Mouse (Mus musculus) liver, embryonic 14.5 days (tissue): ENCODE data around the gene Adcyap1r1.

Experiments
- CTCF ChIP-seq: IDR thresholded peaks from 2 replicates; pipeline ENCODE4 v1.5.1; 2016; ENCODE audit warnings: antibody characterized with exemption, low read depth, control low read depth
- EP300 ChIP-seq: IDR thresholded peaks from 2 replicates; pipeline ENCODE4 v1.6.1; 2016; ENCODE audit warnings: antibody characterized with exemption, low read depth

- no peak for TF ChIP-seq CTCF
- no peak for TF ChIP-seq EP300
Measured at GRCm38 (mm10) chr6:55453548-55453947, 1.8 kb downstream of the Adcyap1r1 start.
